Mouse (Mus musculus) MEL (cell line): ENCODE results near the gene Tspan9.

Source experiments
- CTCF ChIP-seq, 3 experiments: IDR thresholded peaks in 2 of 3; conservative IDR thresholded peaks in 1 of 3; 2 replicates each; pipeline ENCODE4 v1.5.1; 2011 to 2012; ENCODE audit warnings: low read length in 3 of 3, low read depth in 2 of 3, mild to moderate bottlenecking in 2 of 3, improper control_type of control experiment in 1 of 3, inconsistent platforms in 1 of 3, mixed read lengths in 1 of 3, moderate library complexity in 1 of 3; ENCODE audit not compliant: control insufficient read depth in 1 of 3, insufficient read depth in 1 of 3, poor library complexity in 1 of 3, severe bottlenecking in 1 of 3
- HCFC1 ChIP-seq: IDR thresholded peaks from 2 replicates; pipeline ENCODE4 v1.6.1; 2012; ENCODE audit warnings: low read depth, mild to moderate bottlenecking, inconsistent platforms, low read length, improper control_type of control experiment, moderate library complexity
- MXI1 ChIP-seq: IDR thresholded peaks from 2 replicates; pipeline ENCODE4 v1.6.1; 2011; ENCODE audit warnings: mild to moderate bottlenecking, low read depth, low read length, improper control_type of control experiment
- MYC ChIP-seq: IDR thresholded peaks from 2 replicates; pipeline ENCODE4 v1.6.1; 2011; ENCODE audit warnings: low read depth, mild to moderate bottlenecking, low read length, improper control_type of control experiment, moderate library complexity
- NELFE ChIP-seq: IDR thresholded peaks from 2 replicates; pipeline ENCODE4 v1.6.1; 2011; ENCODE audit warnings: low read depth, low read length, improper control_type of control experiment
- POLR2A ChIP-seq, 2 experiments: IDR thresholded peaks; 2 replicates each; pipeline ENCODE4 v1.6.1; 2011 to 2012; ENCODE audit warnings: low read length in 2 of 2, mild to moderate bottlenecking in 2 of 2, control low read depth in 1 of 2, improper control_type of control experiment in 1 of 2, low read depth in 1 of 2, moderate library complexity in 1 of 2; ENCODE audit not compliant: control insufficient read depth in 1 of 2, insufficient read depth in 1 of 2, poor library complexity in 1 of 2
- POLR2AphosphoS5 ChIP-seq: IDR thresholded peaks from 2 replicates; pipeline ENCODE4 v1.6.1; 2012; ENCODE audit warnings: low read depth, borderline replicate concordance, mild to moderate bottlenecking, inconsistent platforms, low read length, moderate library complexity, mixed read lengths
- RAD21 ChIP-seq: IDR thresholded peaks from 2 replicates; pipeline ENCODE4 v1.6.1; 2011; ENCODE audit warnings: mild to moderate bottlenecking, low read depth, low read length, improper control_type of control experiment
- SMC3 ChIP-seq: IDR thresholded peaks from 2 replicates; pipeline ENCODE4 v1.6.1; 2011; ENCODE audit warnings: low read depth, low read length, improper control_type of control experiment
- TAL1 ChIP-seq: IDR thresholded peaks from 2 replicates; pipeline ENCODE4 v1.6.1; 2012; ENCODE audit warnings: mild to moderate bottlenecking, inconsistent platforms, low read length, moderate library complexity, mixed read lengths
- TCF12 ChIP-seq: IDR thresholded peaks from 2 replicates; pipeline ENCODE4 v1.6.1; 2014; ENCODE audit warnings: low read depth, mild to moderate bottlenecking, inconsistent platforms, low read length, improper control_type of control experiment, moderate library complexity
- USF2 ChIP-seq, 2 experiments: IDR thresholded peaks; 2 replicates each; pipeline ENCODE4 v1.6.1; 2011 to 2012; ENCODE audit warnings: improper control_type of control experiment in 2 of 2, low read length in 2 of 2, borderline replicate concordance in 1 of 2, inconsistent platforms in 1 of 2, low read depth in 1 of 2, mild to moderate bottlenecking in 1 of 2; ENCODE audit not compliant: insufficient read depth in 1 of 2
- ZC3H11A ChIP-seq: IDR thresholded peaks from 2 replicates; pipeline ENCODE4 v1.6.1; 2012; ENCODE audit warnings: low read depth, mild to moderate bottlenecking, inconsistent platforms, low read length, improper control_type of control experiment
- ZNF384 ChIP-seq: IDR thresholded peaks from 2 replicates; pipeline ENCODE4 v1.6.1; 2012; ENCODE audit warnings: low read depth, mild to moderate bottlenecking, inconsistent platforms, low read length, improper control_type of control experiment

DNA sequence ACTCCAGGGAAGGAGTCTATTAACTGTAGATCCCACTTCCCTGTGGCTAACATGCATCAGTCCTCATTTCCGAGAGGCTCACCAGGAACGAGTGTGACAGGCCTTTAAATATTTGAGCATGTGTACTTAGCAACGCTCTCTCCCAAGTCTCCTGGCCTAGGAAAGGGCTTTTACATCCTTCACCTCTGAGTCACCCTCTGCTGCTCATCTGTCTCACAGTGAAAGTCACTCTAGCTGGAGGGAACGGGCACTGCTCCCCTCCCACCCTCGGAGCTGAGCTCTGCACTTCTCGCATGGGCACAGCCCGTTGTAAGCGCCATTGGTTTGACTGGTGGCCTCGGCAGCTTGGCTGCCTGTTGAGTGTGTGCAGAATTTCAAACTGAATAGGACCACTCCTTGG, 169.4 kb downstream of the Tspan9 start:
- TF ChIP-seq CTCF (IDR thresholded peaks at IDR 0.05 in 2 of 3, conservative IDR thresholded peaks at IDR 0.05 in 1 of 3; ENCODE audit: control insufficient read depth in 1 of 3, insufficient read depth in 1 of 3, low read depth in 2 of 3, low read length in 3 of 3, poor library complexity in 1 of 3, severe bottlenecking in 1 of 3) (no peak), TCF12 (no peak), POLR2A (IDR thresholded peaks at IDR 0.05; ENCODE audit: control insufficient read depth in 1 of 2, insufficient read depth in 1 of 2, low read depth in 1 of 2, low read length in 2 of 2, poor library complexity in 1 of 2) (no peak), HCFC1 (no peak), RAD21 (no peak), NELFE (no peak), POLR2AphosphoS5 (no peak), SMC3 (no peak), MXI1 (no peak), MYC (no peak), ZC3H11A (no peak), USF2 (IDR thresholded peaks at IDR 0.05; ENCODE audit: borderline replicate concordance in 1 of 2, insufficient read depth in 1 of 2, low read depth in 1 of 2, low read length in 2 of 2) (no peak), TAL1 (no peak), ZNF384 (no peak)
